Mouse (Mus musculus): ENCODE measurements around the gene Spock1. TPM values are rescaled to one million over a fixed set of nuclear protein-coding genes. Genes with fewer than 3 reads are reported as not detected.

Gene Spock1
- total RNA-seq, 2 experiments from 2014 or later, result 0.47 to 0.52 TPM

- no peak for DNase-seq (ENCODE audit: low spot score in 2 of 2)
Observed at GRCm38 (mm10) chr13:57666173-57666842, 241.8 kb downstream of the Spock1 start.

GRCm38 (mm10) chr13:57662554-57662953, 245.6 kb downstream of the Spock1 start:
- no peak for DNase-seq (ENCODE audit: low spot score in 2 of 2)

GRCm38 (mm10) chr13:57660523-57660922, 247.6 kb downstream of the Spock1 start:
- DNase-seq (ENCODE audit: low spot score in 2 of 2), result no peak

GRCm38 (mm10) chr13:57659872-57660271, 248.3 kb downstream of the Spock1 start:
- no peak for DNase-seq (ENCODE audit: low spot score in 2 of 2)

- DNase-seq (ENCODE audit: low spot score in 2 of 2), result no peak
Observed at GRCm38 (mm10) chr13:57656606-57657005, 251.5 kb downstream of the Spock1 start.

GRCm38 (mm10) chr13:57654362-57654761, 253.8 kb downstream of the Spock1 start:
- DNase-seq (ENCODE audit: low spot score in 2 of 2), result no peak

GRCm38 (mm10) chr13:57651236-57651635, 256.9 kb downstream of the Spock1 start:
- DNase-seq (ENCODE audit: low spot score in 2 of 2), result no peak

- DNase-seq (ENCODE audit: low spot score in 2 of 2), result no peak
Observed at GRCm38 (mm10) chr13:57648784-57649183, 259.3 kb downstream of the Spock1 start.

- DNase-seq (ENCODE audit: low spot score in 2 of 2), result no peak
Observed at GRCm38 (mm10) chr13:57647456-57647855, 260.7 kb downstream of the Spock1 start.

- DNase-seq (ENCODE audit: low spot score in 2 of 2), result no peak
Observed at GRCm38 (mm10) chr13:57643036-57643435, 265.1 kb downstream of the Spock1 start.

- no peak for DNase-seq (ENCODE audit: low spot score in 2 of 2)
Observed at GRCm38 (mm10) chr13:57641649-57642048, 266.5 kb downstream of the Spock1 start.

- DNase-seq (ENCODE audit: low spot score in 2 of 2), result no peak
Observed at GRCm38 (mm10) chr13:57640968-57641367, 267.2 kb downstream of the Spock1 start.

GRCm38 (mm10) chr13:57638820-57639219, 269.3 kb downstream of the Spock1 start:
- DNase-seq (ENCODE audit: low spot score in 2 of 2), result no peak

GRCm38 (mm10) chr13:57637606-57638132, 270.5 kb downstream of the Spock1 start:
- no peak for DNase-seq (ENCODE audit: low spot score in 2 of 2)

GRCm38 (mm10) chr13:57637080-57637572, 271.0 kb downstream of the Spock1 start:
- no peak for DNase-seq (ENCODE audit: low spot score in 2 of 2)

GRCm38 (mm10) chr13:57636196-57637015, 271.7 kb downstream of the Spock1 start:
- no peak for DNase-seq (ENCODE audit: low spot score in 2 of 2)

- DNase-seq (ENCODE audit: low spot score in 2 of 2), result no peak
Observed at GRCm38 (mm10) chr13:57630532-57630931, 277.6 kb downstream of the Spock1 start.

GRCm38 (mm10) chr13:57628218-57628617, 279.9 kb downstream of the Spock1 start:
- no peak for DNase-seq (ENCODE audit: low spot score in 2 of 2)

- no peak for DNase-seq (ENCODE audit: low spot score in 2 of 2)
Observed at GRCm38 (mm10) chr13:57626434-57626833, 281.7 kb downstream of the Spock1 start.

- DNase-seq (ENCODE audit: low spot score in 2 of 2), result no peak
Observed at GRCm38 (mm10) chr13:57623909-57624481, 284.1 kb downstream of the Spock1 start.

GRCm38 (mm10) chr13:57619079-57619768, 288.9 kb downstream of the Spock1 start:
- DNase-seq (ENCODE audit: low spot score in 2 of 2), result no peak

Data from gastrocnemius, postnatal 4 days (tissue).